Mouse (Mus musculus) liver, embryonic 11.5 days (tissue): ENCODE data around the gene Hnrnpc. TPM values are rescaled to one million over a fixed set of nuclear protein-coding genes. Genes with fewer than 3 reads are reported as not detected.
A peak's percentile ranks its signal among the peaks of the same experiment; 100 is the strongest.

Source experiments
- ATAC-seq: fragments of 200-750 bp; cut with Nextera tagmentation; replicated peaks from 2 replicates; pipeline ENCODE4 v1.8.0; 2017; ENCODE audit warnings: moderate number of reproducible peaks, mild to moderate bottlenecking, moderate TSS enrichment, moderate library complexity; ENCODE audit not compliant: low FRiP score
- DNase-seq: peaks from one replicate; pipeline ENCODE4 v3.0.0-alpha.2; 2017; ENCODE audit warnings: low spot score
- H3K27ac ChIP-seq: fragments of 300-500 bp; sonication (generic); 2 replicates; pipeline ENCODE4 v1.5.1; 2014; ENCODE audit warnings: mild to moderate bottlenecking, low read depth, low read length, control low read depth
- H3K27me3 ChIP-seq: fragments of 300-500 bp; sonication (generic); replicated peaks from 2 replicates; pipeline ENCODE4 v1.6.1; 2014; ENCODE audit warnings: low read length, mixed read lengths; ENCODE audit not compliant: control insufficient read depth, insufficient read depth
- H3K36me3 ChIP-seq: fragments of 300-500 bp; sonication (generic); 2 replicates; pipeline ENCODE4 v1.6.1; 2014; ENCODE audit warnings: mild to moderate bottlenecking, low read length, moderate library complexity, mixed read lengths; ENCODE audit not compliant: control insufficient read depth, insufficient read depth
- H3K4me1 ChIP-seq: fragments of 300-500 bp; sonication (generic); replicated peaks from 2 replicates; pipeline ENCODE4 v1.6.1; 2014; ENCODE audit warnings: low read length, mixed read lengths; ENCODE audit not compliant: control insufficient read depth, insufficient read depth
- H3K4me2 ChIP-seq: fragments of 300-500 bp; sonication (generic); 2 replicates; pipeline ENCODE4 v1.6.1; 2014; ENCODE audit warnings: mild to moderate bottlenecking, control low read depth, moderate library complexity
- H3K4me3 ChIP-seq: fragments of 300-500 bp; sonication (generic); 2 replicates; pipeline ENCODE4 v1.5.1; 2014; ENCODE audit warnings: low read depth, low read length, control low read depth
- H3K9ac ChIP-seq: fragments of 300-500 bp; sonication (generic); 2 replicates; pipeline ENCODE4 v1.6.1; 2014; ENCODE audit warnings: low read depth, low read length, control low read depth
- H3K9me3 ChIP-seq: fragments of 300-500 bp; sonication (generic); 2 replicates; pipeline ENCODE4 v1.6.1; 2016; ENCODE audit warnings: low read length, inconsistent platforms, mixed read lengths; ENCODE audit not compliant: control insufficient read depth
- WGBS: fragments of 180-500 bp; shearing (Covaris S2); extraction: QIAGEN DNeasy Blood & Tissue Kit; methylation state at CpG from one replicate; pipeline ENCODE4 v1.1.7; 2014; 5-methylcytosine and 5-hydroxymethylcytosine counted together
- polyA plus RNA-seq: library from polyadenylated mRNA; unstranded; fragments of >200 nt; fragmentation: Nextera tagmentation; extraction: Ambion mirVana; gene quantifications from 2 replicates; pipeline ENCODE4 v1.2.1, GENCODE M21; 2014

Gene Hnrnpc
- polyA plus RNA-seq, 1 experiment from 2014 or later = 698 TPM

DNA sequence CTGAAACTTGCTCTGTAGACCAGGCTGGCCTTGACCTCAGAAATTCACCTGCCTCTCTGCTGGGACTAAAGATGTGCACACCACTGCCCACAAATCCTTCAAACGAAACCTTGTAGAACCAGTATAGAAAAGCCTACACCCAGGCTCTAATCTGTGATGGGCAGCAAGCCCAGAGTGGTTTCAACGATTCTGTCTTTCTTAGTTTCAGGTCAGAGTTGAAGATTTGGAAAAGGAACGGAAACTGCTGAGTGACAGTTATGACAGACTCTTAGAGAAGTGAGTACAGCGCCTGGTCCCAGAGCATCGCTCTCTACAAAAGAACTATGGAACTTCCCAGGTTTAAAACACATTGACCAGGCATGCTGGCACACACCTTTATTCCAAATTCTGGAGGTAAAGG lies 29.8 kb upstream of the Hnrnpc start:
- no peaks in the 10 kb centered on the region for H3K9me3 ChIP-seq
- H3K27me3 ChIP-seq = no peaks in the 10 kb centered on the region
- H3K4me3 ChIP-seq = no peak overlapping the region
- no peaks in the 10 kb centered on the region for H3K36me3 ChIP-seq
- no peak overlapping the region for H3K27ac ChIP-seq
- no peaks in the 10 kb centered on the region for H3K4me1 ChIP-seq
- no peak for DNase-seq
- ATAC-seq = no peak
- 76% methylated on average over 5 of the region's 5 CpGs for WGBS
- no peak overlapping the region for H3K9ac ChIP-seq
- H3K4me2 ChIP-seq = no peak overlapping the region

DNA sequence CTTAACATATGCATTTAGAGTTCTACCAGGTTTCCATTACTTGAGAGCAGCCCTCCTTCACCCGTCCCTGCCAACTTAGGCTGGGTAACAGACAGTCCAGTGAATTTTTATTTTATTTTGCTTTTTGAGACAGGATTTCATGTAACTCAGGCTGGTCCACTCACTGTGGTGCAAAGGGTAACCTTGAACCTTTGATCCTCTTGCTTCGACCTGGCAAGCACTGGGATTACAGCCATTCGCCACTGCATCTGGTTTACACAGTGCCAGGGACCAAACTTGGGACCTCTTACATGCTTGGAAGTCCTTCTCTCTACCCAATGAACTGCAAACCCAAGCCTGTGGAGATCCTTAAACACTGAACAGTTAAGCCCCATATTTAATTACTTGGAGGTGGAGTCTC lies 20.8 kb upstream of the Hnrnpc start:
- H3K27ac ChIP-seq = no peak overlapping the region
- no peak overlapping the region for H3K9ac ChIP-seq
- no peak for ATAC-seq
- H3K27me3 ChIP-seq = no peaks in the 10 kb centered on the region
- H3K4me1 ChIP-seq = no peaks in the 10 kb centered on the region
- no peak for DNase-seq
- H3K9me3 ChIP-seq = no peaks in the 10 kb centered on the region
- no peak overlapping the region for H3K4me2 ChIP-seq
- no peaks in the 10 kb centered on the region for H3K36me3 ChIP-seq
- 83% methylated on average over 3 of the region's 3 CpGs for WGBS
- H3K4me3 ChIP-seq = no peak overlapping the region

DNA sequence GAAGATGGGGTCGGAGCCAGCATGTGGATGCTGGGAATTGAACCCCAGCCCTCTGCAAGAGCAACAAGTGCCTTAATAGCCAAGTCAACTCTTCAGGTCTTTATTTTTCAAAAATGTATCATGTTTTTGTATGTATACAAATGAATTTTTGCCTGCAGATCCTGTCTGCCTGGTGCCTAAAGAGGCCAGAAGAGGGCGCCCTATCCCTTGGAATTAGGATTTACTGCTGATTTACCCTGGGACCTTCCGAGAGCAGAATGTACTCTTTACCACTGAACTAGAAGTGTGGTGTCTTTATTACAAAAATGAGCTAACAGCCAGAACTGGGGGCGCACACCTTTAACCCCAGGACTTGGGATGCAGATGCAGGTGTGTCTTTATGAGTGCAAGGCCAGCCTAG lies 20.1 kb upstream of the Hnrnpc start:
- no peaks in the 10 kb centered on the region for H3K4me1 ChIP-seq
- no peak for ATAC-seq
- WGBS = 23% methylated on average over 4 of the region's 4 CpGs
- no peaks in the 10 kb centered on the region for H3K27me3 ChIP-seq
- H3K27ac ChIP-seq = no peak overlapping the region
- H3K36me3 ChIP-seq = no peaks in the 10 kb centered on the region
- no peak overlapping the region for H3K4me2 ChIP-seq
- DNase-seq = peak; percentile 66
- H3K9ac ChIP-seq = no peak overlapping the region
- H3K9me3 ChIP-seq = no peaks in the 10 kb centered on the region
- H3K4me3 ChIP-seq = no peak overlapping the region

DNA sequence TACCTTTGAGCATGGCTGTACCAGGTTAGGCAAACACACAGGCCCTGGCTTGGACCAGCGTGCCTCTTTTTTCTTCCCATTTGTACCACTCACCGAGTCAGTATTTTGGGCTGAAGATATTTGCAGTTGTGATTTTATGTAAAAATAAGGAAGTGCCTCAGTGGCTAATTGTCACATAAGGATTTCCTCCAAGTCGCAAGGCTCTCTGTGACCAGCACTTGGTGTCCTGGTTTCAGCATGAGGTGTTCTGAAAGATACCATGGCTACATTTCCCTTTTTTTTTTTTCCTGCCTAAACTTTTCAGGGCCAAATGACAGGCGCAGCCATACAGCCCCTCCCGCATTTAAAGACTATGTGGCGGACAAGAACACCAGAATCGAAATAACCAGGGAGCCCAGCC lies 16.3 kb upstream of the Hnrnpc start:
- DNase-seq = no peak
- peak overlapping the region; percentile 59 for H3K4me3 ChIP-seq
- H3K36me3 ChIP-seq = no peaks in the 10 kb centered on the region
- no peaks in the 10 kb centered on the region for H3K9me3 ChIP-seq
- no peak for ATAC-seq
- peaks cover 7% of the 10 kb centered on the region; the same call in 1 of the 2 replicates for H3K4me1 ChIP-seq
- 47% methylated on average over 7 of the region's 7 CpGs for WGBS
- peak overlapping the region; percentile 96 for H3K4me2 ChIP-seq
- H3K9ac ChIP-seq = no peak overlapping the region
- H3K27ac ChIP-seq = no peak overlapping the region
- H3K27me3 ChIP-seq = no peaks in the 10 kb centered on the region

DNA sequence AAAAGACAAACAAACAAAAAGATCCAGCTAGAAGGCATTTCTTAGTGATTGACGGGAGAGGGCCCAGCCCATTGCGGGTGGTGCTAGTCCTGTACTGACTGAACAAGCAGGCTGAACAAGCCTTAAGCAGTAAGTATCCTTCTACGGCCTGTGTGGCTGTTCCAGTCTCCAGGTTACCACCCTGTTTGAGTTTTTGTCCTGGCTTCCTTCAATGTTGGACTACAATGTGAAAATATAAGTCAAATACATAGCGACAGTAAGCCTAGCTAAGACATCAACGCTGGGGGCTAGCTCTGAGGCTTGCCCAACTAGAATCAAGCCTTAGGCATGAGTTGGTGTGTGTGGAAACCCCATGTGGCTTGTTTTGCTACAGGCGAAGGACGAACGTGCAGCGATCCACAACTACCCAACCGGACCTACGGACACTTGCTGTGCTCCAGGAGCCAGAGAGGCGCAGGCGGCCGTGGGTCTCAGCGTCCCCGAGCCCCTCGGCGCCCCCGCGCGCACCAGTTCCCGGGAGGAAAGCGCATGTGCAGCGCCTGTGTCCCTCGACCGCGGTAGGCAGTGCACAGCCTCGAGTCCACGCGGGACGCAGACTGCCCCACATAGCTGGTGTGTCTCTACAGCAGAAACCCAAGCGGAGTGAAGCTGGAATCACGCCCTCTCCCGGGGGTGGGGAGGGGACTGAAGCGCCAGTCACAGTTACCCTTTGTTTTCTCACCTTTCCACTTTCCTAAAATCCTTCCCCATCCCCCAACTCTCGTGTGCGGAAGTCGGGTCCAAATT lies 15.2 kb upstream of the Hnrnpc start:
- peak overlapping the region; percentile 96 for H3K4me2 ChIP-seq
- peak overlapping the region; percentile 45 for H3K27ac ChIP-seq
- no peaks in the 10 kb centered on the region for H3K9me3 ChIP-seq
- H3K27me3 ChIP-seq = no peaks in the 10 kb centered on the region
- DNase-seq = peak; percentile 78
- peak; percentile 81 for ATAC-seq
- peak overlapping the region; percentile 59 for H3K4me3 ChIP-seq
- WGBS = 1% methylated on average over 38 of the region's 38 CpGs
- H3K9ac ChIP-seq = peak overlapping the region; percentile 75
- no peaks in the 10 kb centered on the region for H3K36me3 ChIP-seq
- peaks cover 7% of the 10 kb centered on the region; the same call in 1 of the 2 replicates for H3K4me1 ChIP-seq

DNA sequence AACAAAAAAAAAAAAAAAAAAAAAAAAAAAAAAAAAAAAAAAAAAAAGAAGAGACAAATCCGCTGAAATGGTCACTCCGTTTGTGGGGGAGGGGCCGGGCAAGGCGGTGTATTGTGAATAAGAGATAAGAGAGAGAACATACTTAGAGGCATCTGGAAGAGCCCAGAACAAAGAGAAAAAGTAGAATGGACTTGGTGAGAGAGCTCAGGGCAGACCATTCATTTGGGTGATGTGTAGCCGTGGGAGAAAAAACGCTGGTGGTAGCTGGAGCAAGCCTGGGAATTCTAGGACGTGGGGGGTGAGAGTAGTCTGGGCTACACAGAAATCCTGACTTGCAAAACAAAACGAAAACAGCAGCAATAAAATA lies 14.6 kb upstream of the Hnrnpc start:
- Histone ChIP-seq H3K4me3 (peak overlapping the region; percentile 59), H3K27ac (peak overlapping the region; percentile 45)
- 15% methylated on average over 8 of the region's 8 CpGs for WGBS

DNA sequence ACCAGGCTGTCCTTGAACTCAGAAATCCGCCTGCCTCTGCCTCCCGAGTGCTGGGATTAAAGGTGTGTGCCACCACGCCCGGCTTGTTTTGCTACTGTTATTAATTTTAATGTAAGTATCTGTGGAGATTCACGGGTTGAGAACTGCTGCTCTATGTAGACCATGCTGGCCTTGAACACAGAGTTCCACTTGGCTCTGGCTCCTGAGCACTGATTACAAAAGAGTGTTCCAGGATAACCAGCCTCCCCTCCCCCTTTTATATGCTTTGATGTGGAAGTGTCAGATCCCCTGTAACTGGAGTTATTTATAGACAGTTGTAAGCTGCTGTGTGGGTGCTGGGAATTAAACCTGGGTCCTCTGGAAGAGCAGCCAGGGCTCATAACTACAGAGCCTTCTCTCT lies 13.4 kb upstream of the Hnrnpc start:
- Histone ChIP-seq H3K9me3 (no peaks in the 10 kb centered on the region), H3K4me3 (no peak overlapping the region), H3K4me1 (peaks cover 7% of the 10 kb centered on the region; the same call in 1 of the 2 replicates), H3K27ac (no peak overlapping the region), H3K36me3 (no peaks in the 10 kb centered on the region), H3K4me2 (no peak overlapping the region), H3K9ac (no peak overlapping the region), H3K27me3 (no peaks in the 10 kb centered on the region)
- 88% methylated on average over 5 of the region's 5 CpGs for WGBS
- no peak for ATAC-seq
- no peak for DNase-seq

More for the DNA sequence above, 14.6 kb upstream of the Hnrnpc start:
- Histone ChIP-seq H3K9ac (peak overlapping the region; percentile 75; the same call in 1 of the 2 replicates), H3K9me3 (no peaks in the 10 kb centered on the region), H3K27me3 (no peaks in the 10 kb centered on the region), H3K4me2 (peak overlapping the region; percentile 96), H3K36me3 (no peaks in the 10 kb centered on the region), H3K4me1 (peaks cover 7% of the 10 kb centered on the region; the same call in 1 of the 2 replicates)
- peak; percentile 61 for DNase-seq
- ATAC-seq = peak; percentile 71

DNA sequence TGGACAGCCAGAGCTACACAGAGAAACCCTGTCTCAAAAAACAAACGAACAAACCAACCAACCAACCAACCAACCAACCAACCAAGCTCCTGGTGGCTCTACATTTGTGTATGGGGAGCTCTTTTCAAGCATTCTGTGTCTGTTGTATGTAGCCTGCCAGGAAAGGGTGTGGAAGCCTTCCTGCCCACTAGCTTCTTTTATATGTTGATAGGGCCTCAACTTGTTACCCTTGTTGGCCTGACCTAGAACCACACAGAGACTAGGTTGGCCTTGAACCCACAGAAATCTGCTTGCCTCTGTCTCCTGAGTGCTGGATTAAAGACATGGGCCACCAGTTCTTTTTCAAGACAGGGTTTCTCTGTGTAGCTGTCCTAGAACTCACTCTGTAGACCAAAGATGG lies 10.3 kb upstream of the Hnrnpc start:
- Histone ChIP-seq H3K9me3 (no peaks in the 10 kb centered on the region), H3K27ac (no peak overlapping the region), H3K4me2 (no peak overlapping the region), H3K4me3 (no peak overlapping the region), H3K4me1 (peaks cover 7% of the 10 kb centered on the region; the same call in 1 of the 2 replicates), H3K9ac (no peak overlapping the region), H3K27me3 (no peaks in the 10 kb centered on the region), H3K36me3 (no peaks in the 10 kb centered on the region)
- DNase-seq = no peak
- WGBS = 65% methylated on average over 1 of the region's 1 CpGs
- no peak for ATAC-seq

DNA sequence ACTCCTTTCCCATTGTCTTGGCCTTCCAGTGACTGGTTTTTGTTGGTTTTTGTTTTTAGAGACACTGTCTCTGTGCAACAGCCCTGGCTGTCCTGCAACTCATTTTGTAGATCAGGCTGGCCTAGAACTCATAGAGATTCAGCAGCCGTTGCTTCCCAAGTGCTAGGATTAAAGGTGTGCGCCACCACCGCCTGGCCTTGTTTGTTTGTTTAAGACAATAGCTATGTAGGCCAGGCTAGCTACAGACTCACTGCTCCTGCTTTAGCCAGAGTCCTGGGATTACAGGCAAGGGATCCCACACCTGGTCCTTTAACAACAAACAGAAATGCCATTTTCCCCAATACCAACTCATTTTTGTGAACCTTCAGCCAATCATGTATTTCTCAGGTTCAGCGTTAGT lies 6.5 kb upstream of the Hnrnpc start, which contains the start of gene Rpgrip1:
Gene Rpgrip1, plus strand, starts transcription at position 359 of the 400 bp plus-strand sequence.
- no peak within 1 kb of the TSS for H3K4me3 ChIP-seq
- WGBS = 81% methylated on average over 4 of the region's 4 CpGs
- peaks cover 5% of the 10 kb centered on the region; the same call in 1 of the 2 replicates for H3K4me1 ChIP-seq
- H3K36me3 ChIP-seq = no peaks in the 10 kb centered on the region
- H3K4me2 ChIP-seq = no peak within 1 kb of the TSS
- no peak for ATAC-seq
- H3K9me3 ChIP-seq = no peaks in the 10 kb centered on the region
- DNase-seq = no peak
- H3K27ac ChIP-seq = no peak within 1 kb of the TSS
- H3K27me3 ChIP-seq = no peaks in the 10 kb centered on the region
- no peak within 1 kb of the TSS for H3K9ac ChIP-seq
